Mouse (Mus musculus): ENCODE results near the gene Cog6.

Gene Cog6

DNA sequence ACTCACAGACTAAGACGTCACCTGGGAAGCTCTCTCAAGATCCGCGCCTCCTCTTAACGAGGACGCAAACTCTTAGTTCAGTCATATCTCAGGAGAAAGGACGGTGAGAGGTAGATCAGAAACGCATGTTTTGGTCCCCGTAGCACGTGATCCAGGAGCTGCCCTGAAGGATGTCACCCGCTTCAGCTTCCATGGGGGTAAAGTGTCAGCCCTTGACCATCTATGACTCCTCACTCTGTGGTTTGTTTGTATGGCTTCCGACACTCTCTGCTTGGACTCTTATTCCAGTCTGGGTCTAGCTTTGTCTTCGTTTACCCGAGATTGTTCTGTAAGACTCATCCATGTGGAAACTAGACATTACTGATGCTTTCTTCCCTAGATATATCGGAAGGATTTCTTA lies 54.6 kb downstream of the Cog6 start:
- DNase-seq (ENCODE audit: low read depth): no peak

DNA sequence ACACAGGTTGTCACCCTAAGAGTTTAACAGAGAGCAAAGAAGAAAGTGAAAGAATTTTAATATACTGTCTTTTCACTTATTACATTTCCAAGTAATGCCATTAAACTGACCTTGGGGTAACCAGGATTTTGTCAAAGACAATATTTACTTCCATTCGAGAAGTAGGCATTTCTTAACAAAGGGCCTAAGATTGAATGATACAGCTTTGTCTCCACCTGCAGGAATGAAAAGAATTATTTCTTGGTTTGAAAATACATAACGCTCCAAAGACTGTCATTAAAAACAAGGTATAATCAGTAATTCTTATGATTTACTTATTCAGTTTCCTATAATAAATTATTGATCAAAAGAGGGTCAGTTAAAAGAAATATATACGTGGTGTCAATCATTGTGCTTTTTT lies 55.4 kb downstream of the Cog6 start:
- no peak for DNase-seq (ENCODE audit: low read depth)

DNA sequence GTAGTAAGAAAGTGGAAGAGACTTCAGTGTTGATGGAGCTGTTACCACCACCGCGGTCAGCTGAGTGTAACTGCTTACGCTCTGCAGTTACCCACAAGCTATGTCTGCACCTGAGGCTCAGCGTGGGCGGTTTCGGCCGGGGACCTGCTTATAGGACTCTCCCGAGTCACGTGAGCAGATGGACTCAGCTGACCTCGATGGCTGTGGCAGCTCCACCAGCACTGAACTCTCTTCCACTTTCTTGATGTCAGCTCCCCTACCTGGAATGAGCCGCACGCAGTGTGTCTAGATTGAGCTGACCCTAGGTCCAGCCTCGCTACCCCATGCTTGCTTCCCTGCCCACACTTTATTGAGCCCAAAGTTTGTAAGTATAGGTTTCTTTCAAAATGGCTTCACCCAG lies 56.1 kb downstream of the Cog6 start:
- no peak for DNase-seq (ENCODE audit: low read depth)

DNA sequence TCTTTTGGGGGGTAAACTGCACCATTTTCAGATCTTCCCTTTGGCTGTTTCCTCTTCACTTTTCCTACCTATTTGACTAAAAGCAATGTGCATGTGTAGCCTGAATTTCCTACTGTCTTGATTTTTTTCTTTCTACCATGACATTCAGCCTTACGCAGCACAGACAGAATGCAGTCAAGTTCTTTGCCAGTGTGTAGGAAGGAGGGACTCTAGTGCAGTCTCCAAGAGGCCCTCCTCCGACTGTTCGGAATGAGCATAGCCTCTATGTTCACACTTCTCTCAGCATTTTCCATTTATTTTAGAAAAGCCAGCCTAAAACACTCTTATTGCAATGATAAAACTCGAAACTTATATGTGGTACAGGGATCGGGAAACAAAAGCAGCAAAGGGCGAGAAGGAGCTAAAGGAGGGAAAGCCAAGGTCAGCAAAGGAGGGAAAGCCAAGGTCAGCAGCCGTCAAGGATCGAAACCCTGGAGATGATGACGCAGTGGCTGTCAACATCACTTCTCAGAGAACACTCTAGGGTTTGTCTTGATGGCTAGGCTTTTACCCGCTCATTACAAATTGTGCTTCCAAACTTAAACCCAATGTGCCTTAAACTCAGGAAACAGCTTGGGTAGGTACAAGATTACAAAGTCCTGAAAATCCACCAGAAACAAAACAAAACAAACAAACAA lies 58.5 kb downstream of the Cog6 start:
- DNase-seq (ENCODE audit: low read depth): no peak

DNA sequence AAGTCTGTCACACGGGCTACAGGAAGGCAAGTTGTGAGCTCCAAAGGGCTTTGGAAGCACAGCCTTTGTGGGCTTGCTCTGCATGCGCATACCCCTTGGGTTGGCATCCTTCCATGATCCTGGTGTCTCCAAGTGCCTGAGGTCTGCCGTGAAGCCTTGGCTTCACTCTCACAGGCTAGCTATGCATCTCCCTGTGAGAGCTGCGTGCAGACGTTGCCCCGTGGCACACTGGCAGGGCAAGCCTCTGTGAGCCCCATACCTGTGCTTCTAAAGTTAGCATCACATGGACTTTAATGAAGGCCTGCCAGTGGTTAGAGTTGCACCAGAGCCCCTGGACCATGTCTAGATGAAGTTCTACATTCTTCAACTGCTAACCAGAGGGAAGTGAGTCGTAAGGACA lies 59.2 kb downstream of the Cog6 start:
- DNase-seq (ENCODE audit: low read depth): no peak

DNA sequence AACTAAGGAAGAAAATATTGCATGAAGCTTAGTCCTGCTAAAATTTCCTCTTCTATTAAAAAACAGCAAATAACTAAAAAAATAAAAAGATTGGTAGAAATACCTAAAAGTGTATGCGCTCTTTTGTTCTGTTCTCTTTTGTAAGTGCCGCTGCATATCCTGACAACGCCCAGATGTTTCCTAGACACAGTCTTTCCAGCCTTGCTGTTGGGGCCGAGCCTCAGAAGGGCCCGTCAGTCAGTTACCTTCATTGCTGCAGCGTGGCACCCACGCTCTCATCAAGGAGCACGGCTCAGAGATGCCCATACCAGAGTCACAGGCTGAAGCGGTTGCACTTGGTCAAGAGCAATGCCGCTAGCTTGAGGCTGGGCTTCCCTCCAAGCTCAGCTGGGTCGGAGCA lies 60.8 kb downstream of the Cog6 start:
- DNase-seq (ENCODE audit: low read depth): no peak

DNA sequence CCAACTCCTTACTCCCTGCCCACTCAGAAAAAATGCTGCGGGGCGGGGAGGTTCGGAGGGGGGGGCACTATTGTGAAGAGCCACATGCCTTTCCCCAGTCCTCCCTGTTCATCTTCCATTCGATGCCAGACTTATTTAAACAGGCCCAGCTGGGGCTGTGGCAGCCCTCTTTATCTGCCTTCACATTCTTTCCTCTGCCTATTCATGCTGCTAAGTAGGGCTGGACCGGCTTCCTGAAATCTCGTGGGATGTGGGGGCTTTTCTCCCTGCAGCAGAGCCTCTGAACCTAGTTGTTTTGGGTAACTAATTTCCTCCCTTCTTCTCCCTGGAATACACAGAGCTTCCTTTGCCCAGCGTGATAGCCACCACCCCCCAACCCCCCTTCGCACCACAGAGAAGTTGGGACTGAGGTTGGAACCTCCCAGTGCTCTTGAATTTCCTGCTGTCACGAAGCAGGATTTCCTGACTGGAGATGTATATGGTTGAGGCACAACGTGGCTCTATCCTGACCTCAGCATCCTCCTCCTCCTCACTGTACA lies 61.5 kb downstream of the Cog6 start:
- no peak for DNase-seq (ENCODE audit: low read depth)

DNA sequence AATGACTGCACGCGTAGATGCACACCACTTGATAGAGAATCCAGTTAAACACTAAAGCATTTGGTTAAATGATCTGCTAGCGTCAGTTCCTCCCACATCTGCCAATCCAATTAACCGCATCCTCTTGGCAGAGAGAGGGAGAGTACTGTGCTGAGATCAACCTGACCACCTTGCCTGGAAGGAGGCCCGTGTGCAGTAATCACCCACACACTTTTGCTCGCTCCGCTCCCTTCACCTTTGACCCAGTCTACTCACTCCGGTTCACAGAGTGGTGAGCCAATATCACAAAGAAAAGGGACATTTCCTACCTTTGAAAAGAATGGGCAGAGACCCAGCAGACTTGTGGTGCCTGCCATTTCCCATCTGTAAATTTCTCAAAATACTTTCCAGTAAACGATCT lies 62.4 kb downstream of the Cog6 start:
- DNase-seq (ENCODE audit: low read depth): no peak

DNA sequence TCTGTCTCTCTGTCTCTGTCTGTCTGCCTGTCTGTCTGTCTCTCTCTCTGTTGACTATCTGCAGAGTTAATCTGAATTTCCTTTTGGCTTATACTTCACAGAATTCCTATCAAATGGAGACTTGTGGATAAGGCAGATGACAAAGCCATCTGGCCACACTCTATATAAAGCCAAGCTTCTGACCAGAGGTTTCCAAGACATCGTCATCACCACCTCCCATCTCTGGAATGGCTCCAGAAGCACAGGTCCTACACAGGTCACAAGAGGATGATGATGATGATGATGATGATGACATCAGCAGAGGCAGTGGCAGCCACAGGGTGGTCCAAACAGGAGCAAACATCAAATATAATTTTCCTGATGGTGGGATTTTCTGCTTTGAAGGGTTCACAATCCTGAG lies 63.2 kb downstream of the Cog6 start:
- no peak for DNase-seq (ENCODE audit: low read depth)

DNA sequence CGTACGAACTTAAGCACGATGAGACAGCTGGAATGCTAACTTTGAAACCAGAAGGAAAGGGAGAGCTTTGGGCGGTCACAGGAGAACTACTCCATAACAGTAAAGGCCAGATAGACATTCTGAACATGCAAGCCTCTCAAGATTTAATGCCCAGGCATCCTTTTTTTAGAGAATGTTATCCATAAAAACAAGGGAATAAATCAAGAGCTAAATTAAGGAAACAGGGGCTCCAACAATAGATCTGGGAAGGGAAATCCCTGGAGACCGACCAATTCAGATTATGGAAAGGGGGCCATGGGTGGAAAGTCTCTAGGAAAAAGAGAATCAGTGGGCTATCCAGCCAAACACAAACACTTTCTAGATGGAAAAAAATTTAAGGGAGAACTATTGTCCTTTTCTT lies 68.2 kb downstream of the Cog6 start:
- no peak for DNase-seq (ENCODE audit: low read depth)

DNA sequence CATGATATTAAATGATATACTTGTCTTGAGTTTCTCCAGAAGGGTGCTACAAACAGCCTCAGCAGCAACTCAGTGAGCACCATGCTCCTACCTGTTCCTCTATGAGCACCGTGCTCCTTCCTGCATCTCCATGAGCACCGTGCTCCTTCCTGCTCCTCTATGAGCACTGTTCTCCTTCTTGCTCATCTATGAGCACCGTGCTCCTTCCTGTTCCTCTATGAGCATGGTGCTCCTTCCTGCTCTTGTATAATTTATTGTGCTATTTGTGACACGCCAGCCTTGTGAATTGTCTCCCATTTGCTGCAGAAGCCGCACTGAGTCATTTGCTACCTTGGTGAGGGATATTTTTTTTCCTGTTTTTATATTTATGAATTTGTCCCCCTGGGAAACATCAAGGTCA lies 69.6 kb downstream of the Cog6 start:
- DNase-seq (ENCODE audit: low read depth): no peak

DNA sequence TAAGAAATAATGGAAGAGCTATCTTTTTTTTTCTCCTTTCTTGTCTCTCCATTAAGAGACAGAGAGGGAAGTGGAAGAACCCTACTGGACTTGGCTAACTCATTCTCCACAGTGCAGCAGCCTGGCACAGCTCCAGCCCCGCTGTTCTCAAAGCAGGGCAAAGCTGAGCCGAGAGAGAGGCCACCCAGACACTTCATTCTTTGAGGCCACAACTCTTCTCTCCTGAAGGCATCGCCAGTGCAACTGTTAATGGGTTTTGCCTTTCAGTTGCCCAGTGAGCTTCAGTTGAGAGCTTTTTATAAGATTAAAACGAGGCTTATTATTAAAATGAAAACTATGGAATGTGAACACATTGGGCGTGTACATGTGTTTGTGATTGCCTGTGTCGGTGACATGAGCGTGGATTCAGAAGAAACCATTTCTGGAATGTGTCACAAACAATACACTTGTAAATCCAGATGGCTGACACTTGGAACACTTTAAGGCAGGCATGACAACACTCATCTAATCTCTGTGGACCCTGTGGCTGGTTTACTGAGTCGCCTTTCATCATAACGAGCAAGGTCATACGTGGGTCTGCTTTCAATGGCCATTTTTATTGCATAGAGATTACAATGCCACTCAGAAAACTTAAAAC lies 76.1 kb downstream of the Cog6 start:
- no peak for DNase-seq (ENCODE audit: low read depth)

DNA sequence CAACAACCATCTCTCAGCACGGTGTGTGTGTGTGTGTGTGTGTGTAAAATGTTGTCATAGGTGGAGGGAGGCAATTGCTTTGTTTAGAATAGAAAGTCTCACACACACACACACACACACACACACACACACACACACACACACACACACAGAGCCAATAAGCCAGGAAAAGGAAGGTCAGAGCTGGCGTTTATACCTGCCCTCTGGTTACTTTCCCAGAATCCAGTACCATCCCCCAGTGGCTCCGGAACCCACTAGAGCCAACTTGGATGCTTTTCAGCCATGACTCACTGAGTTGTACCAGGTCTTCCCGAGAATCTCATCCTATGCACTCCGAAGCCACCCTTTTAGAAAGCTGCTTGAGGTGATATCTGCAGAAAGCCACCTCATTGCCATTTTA lies 78.6 kb downstream of the Cog6 start:
- DNase-seq (ENCODE audit: low read depth): no peak

DNA sequence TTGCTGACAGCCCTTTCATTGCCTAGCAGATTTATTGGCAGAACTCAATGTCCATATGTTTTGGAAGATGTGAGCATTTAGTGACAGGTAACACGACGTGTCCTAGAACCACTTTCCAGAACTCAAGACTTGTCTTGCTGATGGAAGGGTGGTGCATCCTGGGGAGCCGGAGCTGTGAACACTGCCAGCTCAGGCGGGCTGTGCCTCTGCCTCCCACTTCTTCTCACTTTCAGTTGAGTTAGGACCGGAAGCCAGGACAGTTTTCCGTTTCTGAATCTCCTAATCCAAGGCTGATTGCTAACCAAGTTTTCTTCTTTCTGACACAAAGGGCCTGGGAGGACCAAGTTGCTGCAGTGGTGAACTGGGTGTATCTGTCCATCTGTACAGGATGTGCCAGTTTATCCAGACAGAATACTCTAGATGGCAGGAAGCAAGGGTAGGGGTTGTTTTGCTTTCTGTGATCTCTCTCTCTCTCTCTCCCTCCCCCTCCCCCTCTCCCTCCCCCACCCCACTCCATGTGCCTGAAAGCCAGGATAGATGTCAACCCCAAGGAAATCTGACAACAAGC lies 79.2 kb downstream of the Cog6 start:
- DNase-seq (ENCODE audit: low read depth): no peak

DNA sequence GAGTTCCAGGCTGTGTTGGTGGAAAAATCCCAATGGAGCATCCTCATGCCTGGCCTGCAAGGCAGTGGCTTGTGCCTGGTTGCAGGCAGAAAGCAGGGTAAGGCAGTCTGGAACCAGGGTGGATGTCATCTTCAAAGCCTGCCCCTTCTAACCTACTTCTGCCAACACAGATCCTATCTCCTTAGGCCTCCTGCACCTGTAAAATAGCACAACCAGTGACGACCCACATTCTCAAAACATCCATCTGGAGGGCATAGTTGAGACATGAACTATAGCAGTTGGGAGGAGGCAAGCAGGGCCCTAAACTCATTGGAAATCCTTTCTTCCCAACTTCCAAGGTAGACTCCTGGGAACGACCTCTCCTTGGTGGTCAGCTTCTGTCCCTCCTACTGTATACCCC lies 85.1 kb downstream of the Cog6 start:
- no peak for DNase-seq (ENCODE audit: low read depth)

Measured in c-Kit-positive CD71-negative TER-119-negative erythroid progenitor cells, embryonic 14.5 days (primary cell).